8 mouse cellular contexts compared by ENCODE assay signal in the genomic region with DNA sequence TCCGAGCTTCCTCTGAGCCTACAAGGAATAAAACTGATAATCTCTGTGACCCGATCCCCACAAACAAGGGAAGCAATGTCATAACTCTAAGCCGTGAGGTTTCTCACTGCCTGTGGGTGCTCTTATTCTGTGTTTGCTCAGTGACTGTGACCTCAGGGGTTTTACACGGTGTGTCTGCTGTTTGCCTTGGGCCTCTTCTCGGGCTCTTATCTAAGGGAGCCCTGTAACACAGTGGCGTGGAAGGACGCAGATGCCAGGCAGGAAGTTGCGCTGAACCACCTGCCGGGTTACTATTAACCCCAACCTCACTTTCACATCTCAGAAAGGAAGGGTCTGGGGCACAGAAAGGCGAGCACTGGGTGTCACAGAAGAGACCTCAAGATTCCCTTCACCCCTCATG.
A peak's percentile ranks its signal among the peaks of the same experiment; 100 is the strongest.
DNase-seq lines count a peak whose midpoint lies in the region; ATAC-seq lines count a peak whose summit lies in the region.

No protein-coding gene starts in this region.

- 12% methylated on average over 10 of the region's 10 CpGs for WGBS in heart, embryonic 12.5 days

- H3K4me1 ChIP-seq in heart, embryonic 12.5 days (replicated peaks): peaks cover 37% of the 10 kb centered on the region

- no peak for DNase-seq in heart, adult 8-10 months (ENCODE audit: low spot score)
- DNase-seq in lung, postnatal 10 days: peak; percentile 19
- DNase-seq in frontal cortex, postnatal 36 days (ENCODE audit: low spot score in 2 of 2): no peak
- no peak for DNase-seq in adrenal gland, adult 2 months
- DNase-seq in cerebellum, adult 18-20 months: no peak

- H3K9me3 ChIP-seq in heart, embryonic 12.5 days (replicated peaks): peaks cover 2% of the 10 kb centered on the region; the same call in 1 of the 2 replicates

- H3K4me2 ChIP-seq in heart, embryonic 12.5 days: peak overlapping the region; percentile 53

- peak; percentile 68 for ATAC-seq in heart, embryonic 12.5 days (ENCODE audit: insufficient number of reproducible peaks, low FRiP score)
- peak; percentile 60 for ATAC-seq in CD4-positive, CD25-positive, alpha-beta regulatory T cell, adult 4 months
- ATAC-seq in hematopoietic stem cell, adult 5-6 weeks (replicated peaks in 1 of 2; ENCODE audit: insufficient read depth in 1 of 2, low FRiP score in 2 of 2, low TSS enrichment in 1 of 2, low read depth in 1 of 2, poor library complexity in 2 of 2, severe bottlenecking in 2 of 2): peak; percentile 66 to 81

- peaks cover 7% of the 10 kb centered on the region; the same call in 1 of the 2 replicates for H3K36me3 ChIP-seq in heart, embryonic 12.5 days

- H3K9ac ChIP-seq in heart, embryonic 12.5 days: peak overlapping the region; percentile 53; the same call in 1 of the 2 replicates

- H3K4me3 ChIP-seq in heart, embryonic 12.5 days: no peak overlapping the region

- no peaks in the 10 kb centered on the region for H3K27me3 ChIP-seq in heart, embryonic 12.5 days (replicated peaks)

- peak overlapping the region; percentile 86 for H3K27ac ChIP-seq in heart, embryonic 12.5 days (ENCODE audit: poor library complexity, severe bottlenecking)
